Mouse (Mus musculus) intestine, embryonic 16.5 days (tissue): Measurements from ENCODE around the gene Rab37. TPM values are rescaled to one million over a fixed set of nuclear protein-coding genes. Genes with fewer than 3 reads are reported as not detected.

Experiments
- ATAC-seq: fragments of 200-750 bp; cut with Nextera tagmentation; 2 replicates; pipeline ENCODE4 v1.8.0; 2017; ENCODE audit warnings: moderate TSS enrichment, moderate library complexity
- H3K27ac ChIP-seq: fragments of 300-500 bp; sonication (generic); 2 replicates; pipeline ENCODE4 v1.5.1; 2014; ENCODE audit warnings: mild to moderate bottlenecking, low read length
- H3K27me3 ChIP-seq: fragments of 300-500 bp; sonication (generic); replicated peaks from 2 replicates; pipeline ENCODE4 v1.6.1; 2014; ENCODE audit warnings: low read length, control low read depth, mixed read lengths; ENCODE audit not compliant: control insufficient read depth, insufficient read depth
- H3K36me3 ChIP-seq: fragments of 300-500 bp; sonication (generic); 2 replicates; pipeline ENCODE4 v1.6.1; 2014; ENCODE audit warnings: low read length, control low read depth; ENCODE audit not compliant: control insufficient read depth, insufficient read depth
- H3K4me1 ChIP-seq: fragments of 300-500 bp; sonication (generic); 2 replicates; pipeline ENCODE4 v1.6.1; 2014; ENCODE audit warnings: low read length, control low read depth, mixed read lengths; ENCODE audit not compliant: control insufficient read depth, insufficient read depth
- H3K4me2 ChIP-seq: fragments of 300-500 bp; sonication (generic); 2 replicates; pipeline ENCODE4 v1.6.1; 2014; ENCODE audit warnings: low read depth, low read length, control low read depth
- H3K4me3 ChIP-seq: fragments of 300-500 bp; sonication (generic); 2 replicates; pipeline ENCODE4 v1.5.1; 2014; ENCODE audit warnings: mild to moderate bottlenecking, low read length
- H3K9ac ChIP-seq: fragments of 300-500 bp; sonication (generic); 2 replicates; pipeline ENCODE4 v1.6.1; 2014; ENCODE audit warnings: low read depth, low read length
- H3K9me3 ChIP-seq: fragments of 300-500 bp; sonication (generic); 2 replicates; pipeline ENCODE4 v1.6.1; 2016; ENCODE audit warnings: low read length, control low read depth; ENCODE audit not compliant: control insufficient read depth
- WGBS: fragments of 180-500 bp; shearing (Covaris S2); extraction: QIAGEN DNeasy Blood & Tissue Kit; methylation state at CpG from one replicate; pipeline ENCODE4 v1.1.7; 2014; 5-methylcytosine and 5-hydroxymethylcytosine counted together
- polyA plus RNA-seq: library from polyadenylated mRNA; unstranded; fragments of >200 nt; fragmentation: Nextera tagmentation; extraction: Ambion mirVana; gene quantifications from 2 replicates; pipeline ENCODE4 v1.2.1, GENCODE M21; 2015

The Rab37 gene
- 4.0 and 4.2 TPM in 2 replicates for polyA plus RNA-seq

DNA sequence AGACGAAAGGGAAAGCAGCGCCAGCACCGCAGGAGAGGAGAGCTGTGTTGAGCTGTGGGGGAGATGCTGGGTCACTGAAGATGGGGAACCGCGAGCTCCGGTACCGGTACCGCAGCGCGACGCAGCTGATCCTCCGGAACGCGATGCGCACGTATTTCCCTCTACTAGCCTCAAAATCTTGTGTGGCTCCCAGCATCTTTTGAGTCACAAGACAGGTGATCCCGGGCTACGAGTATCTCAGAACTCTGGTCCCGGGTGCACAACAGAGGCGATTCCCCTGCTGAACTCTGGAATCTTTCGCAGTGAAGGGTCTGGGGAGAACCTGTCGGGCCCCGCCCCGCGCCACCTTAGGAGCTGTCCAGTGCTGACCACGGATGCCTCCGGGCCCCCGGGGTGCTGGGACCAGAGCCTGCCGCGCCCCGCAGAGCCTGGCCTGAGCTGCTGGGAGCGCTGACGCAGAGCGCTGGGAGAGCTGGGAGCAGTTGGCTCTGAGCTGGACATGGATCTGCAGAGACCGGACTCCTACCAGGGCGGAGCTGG, at the start of gene Rab37:
Gene Rab37 (plus strand): TSS at position 70 of the 540 bp plus-strand sequence.
- peak; percentile 48; the same call in 1 of the 2 replicates for ATAC-seq
- no peak within 1 kb of the TSS for H3K27ac ChIP-seq
- H3K9me3 ChIP-seq = no peaks in the 10 kb centered on the region
- H3K4me1 ChIP-seq = 0 out of 2 replicates have a peak, but pooled peaks cover 4% of the 10 kb centered on the region
- H3K4me3 ChIP-seq = 0 out of 2 replicates have a peak within 1 kb of the TSS, but pooled peaks have one; percentile 7
- H3K27me3 ChIP-seq = peaks cover 9% of the 10 kb centered on the region; the same call in 1 of the 2 replicates
- H3K36me3 ChIP-seq = no peaks in the 10 kb centered on the region
- WGBS = 2% methylated on average over 36 of the region's 36 CpGs
- 0 out of 2 replicates have a peak within 1 kb of the TSS, but pooled peaks have one; percentile 10 for H3K4me2 ChIP-seq
- peak within 1 kb of the TSS; percentile 21; the same call in 1 of the 2 replicates for H3K9ac ChIP-seq

DNA sequence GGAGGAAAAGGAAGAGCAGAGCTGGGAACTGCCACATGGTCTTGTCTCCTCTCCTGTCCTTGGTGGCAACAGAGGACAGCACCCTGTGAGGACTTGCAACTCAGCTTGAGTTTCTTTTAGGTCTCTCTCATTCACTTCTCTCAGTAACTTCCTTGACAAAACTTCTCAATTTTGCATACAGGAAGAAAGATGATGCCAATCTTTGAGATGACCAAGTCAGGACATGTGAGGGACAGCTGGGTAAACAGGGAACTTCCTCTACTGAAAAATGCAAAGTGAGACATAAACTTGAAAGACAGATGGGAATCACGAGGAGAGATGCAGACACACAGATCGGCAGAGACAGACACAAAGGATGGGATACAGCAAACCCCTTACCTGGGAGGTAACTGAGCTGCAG, 43.0 kb upstream of the Rab37 start, which contains the start of gene Cd300ld3:
Gene Cd300ld3 (minus strand): TSS at position 151 of the 400 bp plus-strand sequence.
- no peak within 1 kb of the TSS for H3K27ac ChIP-seq
- H3K9me3 ChIP-seq = no peaks in the 10 kb centered on the region
- no peaks in the 10 kb centered on the region for H3K4me1 ChIP-seq
- H3K36me3 ChIP-seq = no peaks in the 10 kb centered on the region
- no peak within 1 kb of the TSS for H3K4me3 ChIP-seq
- no peaks in the 10 kb centered on the region for H3K27me3 ChIP-seq
- no peak within 1 kb of the TSS for H3K9ac ChIP-seq
- no peak within 1 kb of the TSS for H3K4me2 ChIP-seq
- WGBS = 79% methylated on average over 2 of the region's 2 CpGs
- ATAC-seq = no peak

GRCm38 (mm10) chr11:115049282-115049895, 41.8 kb upstream of the Rab37 start:
- H3K4me2 ChIP-seq = no peak overlapping the region
- H3K9ac ChIP-seq = no peak overlapping the region
- H3K4me1 ChIP-seq = no peaks in the 10 kb centered on the region
- no peak for ATAC-seq
- H3K27ac ChIP-seq = no peak overlapping the region
- 45% methylated on average over 3 of the region's 3 CpGs for WGBS
- no peaks in the 10 kb centered on the region for H3K27me3 ChIP-seq
- no peaks in the 10 kb centered on the region for H3K36me3 ChIP-seq
- no peaks in the 10 kb centered on the region for H3K9me3 ChIP-seq
- no peak overlapping the region for H3K4me3 ChIP-seq

- Histone ChIP-seq H3K4me1 (no peaks in the 10 kb centered on the region), H3K27me3 (no peaks in the 10 kb centered on the region), H3K4me2 (no peak overlapping the region), H3K9ac (no peak overlapping the region), H3K27ac (no peak overlapping the region), H3K4me3 (no peak overlapping the region), H3K36me3 (no peaks in the 10 kb centered on the region), H3K9me3 (no peaks in the 10 kb centered on the region)
- ATAC-seq = no peak
- 5% methylated on average over 9 of the region's 9 CpGs for WGBS
Measured at GRCm38 (mm10) chr11:115052206-115052605, 39.0 kb upstream of the Rab37 start.

DNA sequence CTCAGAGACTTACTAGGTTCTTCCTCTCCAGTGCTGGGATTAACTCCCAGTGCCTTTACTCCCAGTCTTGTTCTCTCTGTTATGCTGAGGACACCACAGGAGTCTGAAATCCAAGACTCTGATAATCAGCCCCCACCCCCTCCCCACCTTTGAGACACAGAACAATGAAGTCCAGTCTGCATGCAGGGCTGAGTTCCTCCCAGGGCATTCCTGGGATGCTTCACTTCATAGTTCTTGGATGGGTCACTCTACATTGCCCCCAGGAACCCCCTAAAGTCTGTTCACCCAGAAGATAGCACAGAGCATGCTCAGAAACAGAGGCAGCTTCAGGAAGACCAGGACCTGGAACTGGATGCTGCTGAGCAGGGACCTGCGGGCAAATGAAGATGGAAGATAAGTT, 38.2 kb upstream of the Rab37 start:
- Histone ChIP-seq H3K4me1 (no peaks in the 10 kb centered on the region), H3K9me3 (no peaks in the 10 kb centered on the region), H3K36me3 (no peaks in the 10 kb centered on the region), H3K4me2 (no peak overlapping the region), H3K27ac (no peak overlapping the region), H3K4me3 (no peak overlapping the region), H3K27me3 (no peaks in the 10 kb centered on the region), H3K9ac (no peak overlapping the region)
- ATAC-seq = no peak
- WGBS = 86% methylated on average over 1 of the region's 1 CpGs

DNA sequence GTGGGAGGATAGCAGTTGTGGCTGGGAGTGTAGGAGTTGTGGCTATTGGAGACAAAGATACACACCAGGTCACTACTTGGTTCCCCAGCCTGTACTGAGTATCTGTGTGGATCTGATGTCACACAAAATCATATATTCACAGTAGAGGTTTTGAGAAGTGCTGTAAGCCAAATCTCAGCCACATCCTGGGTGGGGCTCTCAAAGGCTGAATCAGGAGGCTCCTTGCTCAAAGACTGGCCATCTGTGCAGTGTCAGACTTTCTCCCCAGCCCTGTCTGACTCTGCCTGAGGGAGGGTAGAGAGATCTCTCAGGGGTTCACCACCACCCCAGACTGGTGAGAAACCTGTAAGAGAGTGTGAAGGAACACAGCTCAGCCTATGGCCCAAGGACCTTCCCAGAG, 36.7 kb upstream of the Rab37 start:
- no peak overlapping the region for H3K4me2 ChIP-seq
- H3K27ac ChIP-seq = no peak overlapping the region
- H3K9me3 ChIP-seq = no peaks in the 10 kb centered on the region
- H3K36me3 ChIP-seq = no peaks in the 10 kb centered on the region
- ATAC-seq = no peak
- H3K9ac ChIP-seq = no peak overlapping the region
- H3K4me3 ChIP-seq = no peak overlapping the region
- no peaks in the 10 kb centered on the region for H3K4me1 ChIP-seq
- H3K27me3 ChIP-seq = no peaks in the 10 kb centered on the region

GRCm38 (mm10) chr11:115058701-115059100, 32.5 kb upstream of the Rab37 start:
- ATAC-seq = no peak
- H3K4me2 ChIP-seq = no peak overlapping the region
- no peaks in the 10 kb centered on the region for H3K36me3 ChIP-seq
- H3K9me3 ChIP-seq = no peaks in the 10 kb centered on the region
- H3K4me1 ChIP-seq = no peaks in the 10 kb centered on the region
- no peak overlapping the region for H3K27ac ChIP-seq
- no peak overlapping the region for H3K9ac ChIP-seq
- WGBS = 80% methylated on average over 4 of the region's 4 CpGs
- no peaks in the 10 kb centered on the region for H3K27me3 ChIP-seq
- no peak overlapping the region for H3K4me3 ChIP-seq

- 84% methylated on average over 2 of the region's 2 CpGs for WGBS
- Histone ChIP-seq H3K36me3 (no peaks in the 10 kb centered on the region), H3K4me1 (no peaks in the 10 kb centered on the region), H3K27me3 (no peaks in the 10 kb centered on the region), H3K27ac (no peak overlapping the region), H3K9ac (no peak overlapping the region), H3K4me3 (no peak overlapping the region), H3K4me2 (no peak overlapping the region), H3K9me3 (no peaks in the 10 kb centered on the region)
- ATAC-seq = no peak
Measured at GRCm38 (mm10) chr11:115059797-115060196, 31.4 kb upstream of the Rab37 start.

GRCm38 (mm10) chr11:115062077-115062476, 29.2 kb upstream of the Rab37 start, which contains the start of gene Cd300e:
TSS of gene Cd300e (minus strand) at chr11:115062177.
- H3K27me3 ChIP-seq = no peaks in the 10 kb centered on the region
- H3K9ac ChIP-seq = no peak within 1 kb of the TSS
- H3K27ac ChIP-seq = no peak within 1 kb of the TSS
- H3K4me1 ChIP-seq = no peaks in the 10 kb centered on the region
- H3K36me3 ChIP-seq = no peaks in the 10 kb centered on the region
- no peak for ATAC-seq
- no peak within 1 kb of the TSS for H3K4me2 ChIP-seq
- WGBS = 31% methylated on average over 5 of the region's 5 CpGs
- H3K9me3 ChIP-seq = no peaks in the 10 kb centered on the region
- no peak within 1 kb of the TSS for H3K4me3 ChIP-seq
